Mouse (Mus musculus) embryonic facial prominence, embryonic 14.5 days (tissue): ENCODE measurements around the gene Gm20696. TPM values are rescaled to one million over a fixed set of nuclear protein-coding genes. Genes with fewer than 3 reads are reported as not detected.

ENCODE experiments used
- ATAC-seq: fragments of 200-750 bp; cut with Nextera tagmentation; 2 replicates; pipeline ENCODE4 v1.8.0; 2017; ENCODE audit warnings: low read depth, moderate number of reproducible peaks, moderate TSS enrichment
- DNase-seq: peaks from one replicate; pipeline ENCODE4 v3.0.0-alpha.2; 2015; ENCODE audit warnings: low spot score
- H3K27ac ChIP-seq: fragments of 300-500 bp; sonication (generic); replicated peaks from 2 replicates; pipeline ENCODE4 v1.5.1; 2014; ENCODE audit warnings: low read depth, mild to moderate bottlenecking, low read length, moderate library complexity
- H3K27me3 ChIP-seq: fragments of 300-500 bp; sonication (generic); replicated peaks from 2 replicates; pipeline ENCODE4 v1.6.1; 2014; ENCODE audit warnings: low read length; ENCODE audit not compliant: control insufficient read depth, insufficient read depth
- H3K36me3 ChIP-seq: fragments of 300-500 bp; sonication (generic); 2 replicates; pipeline ENCODE4 v1.6.1; 2014; ENCODE audit warnings: low read length, mixed read lengths; ENCODE audit not compliant: control insufficient read depth, insufficient read depth
- H3K4me1 ChIP-seq: fragments of 300-500 bp; sonication (generic); 2 replicates; pipeline ENCODE4 v1.6.1; 2014; ENCODE audit warnings: antibody characterized with exemption, low read length; ENCODE audit not compliant: control insufficient read depth, insufficient read depth
- H3K4me2 ChIP-seq: fragments of 300-500 bp; sonication (generic); 2 replicates; pipeline ENCODE4 v1.6.1; 2014; ENCODE audit warnings: low read depth, mild to moderate bottlenecking, low read length, moderate library complexity, mixed read lengths
- H3K4me3 ChIP-seq: fragments of 300-500 bp; sonication (generic); 2 replicates; pipeline ENCODE4 v1.5.1; 2014; ENCODE audit warnings: low read depth, mild to moderate bottlenecking, low read length
- H3K9ac ChIP-seq: fragments of 300-500 bp; sonication (generic); 2 replicates; pipeline ENCODE4 v1.6.1; 2014; ENCODE audit warnings: low read depth, mild to moderate bottlenecking, low read length, moderate library complexity, mixed read lengths
- H3K9me3 ChIP-seq: fragments of 300-500 bp; sonication (generic); 2 replicates; pipeline ENCODE4 v1.6.1; 2016; ENCODE audit warnings: low read length; ENCODE audit not compliant: control insufficient read depth
- WGBS: fragments of 180-500 bp; shearing (Covaris S2); extraction: QIAGEN DNeasy Blood & Tissue Kit; methylation state at CpG from one replicate; pipeline ENCODE4 v1.1.7; 2014; 5-methylcytosine and 5-hydroxymethylcytosine counted together
- microRNA-seq: library from miRNA; unstranded; fragments of <30 nt; microRNA quantifications from one replicate; pipeline ENCODE4, GENCODE M21; 2016; ENCODE audit warnings: borderline number of aligned reads
- polyA plus RNA-seq: library from polyadenylated mRNA; unstranded; fragments of >200 nt; fragmentation: Nextera tagmentation; extraction: Ambion mirVana; gene quantifications from 2 replicates; pipeline ENCODE4 v1.2.1, GENCODE M21; 2014

Gm20696 gene
- polyA plus RNA-seq, 1 experiment from 2014 or later, result 3.0 TPM

DNA sequence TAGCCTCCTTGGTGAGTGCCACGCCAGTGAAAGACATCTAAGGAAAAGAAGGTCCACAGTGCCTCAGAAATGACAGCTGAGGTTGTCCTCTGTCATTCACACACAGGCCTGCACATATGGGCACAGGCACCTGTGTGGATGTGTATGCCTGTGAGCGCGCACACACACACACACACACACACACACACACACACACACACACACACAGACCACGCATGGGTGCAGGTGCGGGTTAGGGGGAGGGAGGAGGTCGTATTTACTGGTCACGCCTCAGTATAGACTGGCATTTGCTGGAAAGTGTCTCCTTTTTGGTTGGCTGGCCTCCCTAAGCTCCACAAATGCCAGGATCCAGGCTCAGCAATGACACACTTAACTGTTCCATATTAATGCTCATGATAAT is 449.4 kb downstream of the Gm20696 start:
- no peaks in the 10 kb centered on the region for H3K4me1 ChIP-seq
- 78% methylated on average over 6 of the region's 7 CpGs for WGBS

DNA sequence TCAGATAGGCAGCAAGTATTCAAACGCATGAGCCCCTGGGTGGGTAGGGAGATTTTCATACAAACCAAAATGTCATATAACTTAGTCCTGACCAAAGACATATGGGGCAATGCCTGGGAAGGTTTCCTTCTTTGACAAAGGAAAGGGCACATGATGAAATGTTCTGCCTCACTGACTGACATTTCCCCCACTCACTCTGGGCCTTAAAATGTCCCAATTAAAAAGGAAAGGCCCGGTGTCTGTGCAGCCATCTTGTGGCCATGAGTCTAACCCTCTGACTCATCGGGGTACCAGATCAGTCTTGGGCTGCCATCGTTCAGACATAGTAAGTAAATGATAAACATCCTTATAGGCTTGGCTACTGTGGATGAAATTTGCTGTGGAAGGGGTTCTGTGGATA is 454.1 kb downstream of the Gm20696 start:
- Histone ChIP-seq H3K4me2 (no peak overlapping the region), H3K9ac (no peak overlapping the region), H3K4me1 (no peaks in the 10 kb centered on the region), H3K27ac (no peak overlapping the region), H3K27me3 (no peaks in the 10 kb centered on the region), H3K9me3 (no peaks in the 10 kb centered on the region), H3K36me3 (no peaks in the 10 kb centered on the region), H3K4me3 (no peak overlapping the region)
- DNase-seq (no peak), ATAC-seq (no peak)
- WGBS, result 84% methylated on average over 4 of the region's 4 CpGs

More for the DNA sequence above, 449.4 kb downstream of the Gm20696 start:
- no peak overlapping the region for H3K4me2 ChIP-seq
- H3K4me3 ChIP-seq, result no peak overlapping the region
- no peaks in the 10 kb centered on the region for H3K27me3 ChIP-seq
- ATAC-seq (no peak), DNase-seq (no peak)
- no peak overlapping the region for H3K27ac ChIP-seq
- no peaks in the 10 kb centered on the region for H3K9me3 ChIP-seq
- no peaks in the 10 kb centered on the region for H3K36me3 ChIP-seq
- H3K9ac ChIP-seq, result no peak overlapping the region

DNA sequence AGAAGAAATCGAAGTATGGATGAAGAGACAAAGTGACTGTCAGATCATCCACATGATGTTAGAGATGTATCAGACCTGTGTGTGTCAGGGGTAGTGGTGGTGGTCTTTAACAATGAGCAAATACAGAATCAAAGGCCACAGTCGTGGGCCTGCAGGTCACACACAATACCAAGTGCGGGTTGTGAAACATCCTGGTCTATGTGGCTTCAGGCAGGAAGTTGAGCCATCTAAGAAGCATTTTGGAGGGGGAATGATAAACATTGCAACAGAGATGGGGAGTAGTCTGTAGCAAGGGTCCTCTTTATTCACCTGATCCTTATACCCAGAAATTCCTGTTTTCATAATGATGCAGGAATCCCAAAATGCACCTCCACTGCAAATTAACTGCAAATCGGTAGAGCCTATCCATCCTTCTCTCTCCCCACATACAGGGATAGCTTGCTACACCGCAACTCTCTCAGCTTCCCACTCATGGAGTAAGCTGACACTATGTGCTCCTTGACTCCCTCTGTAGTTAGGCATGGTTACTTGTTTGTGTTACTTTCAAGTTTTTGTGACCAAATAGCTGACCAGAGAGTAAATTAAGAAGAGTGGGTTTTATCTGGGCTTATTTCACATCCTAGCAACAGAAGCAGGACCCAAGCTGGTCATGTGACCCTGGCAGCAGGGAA is 454.8 kb downstream of the Gm20696 start:
- Histone ChIP-seq H3K27ac (no peak overlapping the region), H3K9me3 (no peaks in the 10 kb centered on the region), H3K36me3 (no peaks in the 10 kb centered on the region), H3K4me3 (no peak overlapping the region), H3K9ac (no peak overlapping the region), H3K27me3 (no peaks in the 10 kb centered on the region), H3K4me1 (no peaks in the 10 kb centered on the region), H3K4me2 (no peak overlapping the region)
- DNase-seq, result no peak
- no peak for ATAC-seq
- 85% methylated on average over 5 of the region's 5 CpGs for WGBS

GRCm38 (mm10) chr6:99210161-99210560 is 456.4 kb downstream of the Gm20696 start:
- Histone ChIP-seq H3K27ac (no peak overlapping the region), H3K4me1 (peaks cover 13% of the 10 kb centered on the region), H3K4me3 (no peak overlapping the region), H3K4me2 (no peak overlapping the region), H3K9ac (no peak overlapping the region), H3K9me3 (no peaks in the 10 kb centered on the region), H3K27me3 (no peaks in the 10 kb centered on the region), H3K36me3 (no peaks in the 10 kb centered on the region)
- WGBS, result 81% methylated on average over 7 of the region's 7 CpGs
- ATAC-seq (no peak), DNase-seq (no peak)

Small RNAs within 50 kb of the gene (microRNA-seq; reads per million reads assigned to microRNA genes)
- not detected for gene Gm22328

Other genes starting within 250 kb of the Gm20696 start
- 80.1 and 87.9 TPM in 2 replicates for gene Foxp1, start 144.1 kb downstream of the Gm20696 start, polyA plus RNA-seq
- gene Eif4e3, start within 50 bp of the Gm20696 start, polyA plus RNA-seq, result 11.2 and 12.1 TPM in 2 replicates
- gene Gpr27, start 25.9 kb upstream of the Gm20696 start, polyA plus RNA-seq, result 7.9 TPM in 2 replicates
- 0.84 and 0.93 TPM in 2 replicates for gene Prok2, start 59.6 kb upstream of the Gm20696 start, polyA plus RNA-seq